Mouse (Mus musculus): ENCODE data around the gene BC049762. TPM values are rescaled to one million over a fixed set of nuclear protein-coding genes. Genes with fewer than 3 reads are reported as not detected.

Gene BC049762
- polyA plus RNA-seq (2012; rRNA removed): 279 and 291 TPM in 2 replicates

DNA sequence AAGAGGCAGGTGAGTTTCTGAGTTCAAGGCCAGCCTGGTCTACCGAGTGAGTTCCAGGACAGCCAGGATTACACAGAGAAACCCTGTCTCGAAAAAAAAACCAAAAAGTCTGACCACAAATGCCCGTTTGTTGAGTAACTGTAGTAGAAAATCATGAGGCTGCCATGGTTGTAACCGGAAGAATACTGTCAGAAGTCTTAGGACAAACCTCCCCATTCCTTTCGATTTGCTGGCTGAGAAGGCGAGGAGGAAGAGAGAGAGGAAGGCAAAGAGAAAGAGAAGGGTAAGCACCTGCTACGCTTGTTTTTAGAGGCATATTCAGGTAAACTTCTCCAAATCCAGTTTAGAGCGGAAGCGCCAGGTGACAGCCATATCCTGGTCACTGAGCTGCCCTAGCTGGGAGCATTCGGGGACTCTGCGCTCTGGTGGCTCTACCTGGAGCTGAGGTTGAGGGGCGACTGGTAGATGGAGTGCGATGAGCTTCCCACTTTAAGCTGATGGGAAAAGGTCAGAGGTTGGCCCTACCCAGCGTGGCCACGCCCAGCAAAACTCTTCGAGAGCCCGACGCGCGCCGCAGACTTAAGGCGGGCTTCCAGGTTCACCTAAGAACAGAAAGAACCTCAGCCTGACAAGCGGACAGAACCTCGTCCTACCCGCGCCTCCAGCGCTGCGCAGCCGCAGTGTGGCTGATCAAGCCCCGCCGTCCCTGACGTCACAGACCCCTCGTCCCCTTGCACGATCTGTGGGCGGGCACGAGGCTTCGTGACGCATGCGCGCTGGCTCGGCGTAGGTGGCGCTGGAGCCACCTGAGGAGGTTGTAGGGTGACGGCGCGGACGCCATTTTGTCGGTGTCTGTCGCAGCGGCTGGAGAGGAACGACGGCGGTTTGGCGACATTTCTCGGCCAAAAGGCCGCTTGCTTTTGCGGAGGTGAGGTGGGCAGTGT lies at the start of gene BC049762:
BC049762 (minus strand) TSS at position 705 of the 944 bp plus-strand sequence.
- H3K4me1 ChIP-seq (ENCODE audit: control insufficient read depth, insufficient read depth, low read length): peaks cover 4% of the 10 kb centered on the region

DNA sequence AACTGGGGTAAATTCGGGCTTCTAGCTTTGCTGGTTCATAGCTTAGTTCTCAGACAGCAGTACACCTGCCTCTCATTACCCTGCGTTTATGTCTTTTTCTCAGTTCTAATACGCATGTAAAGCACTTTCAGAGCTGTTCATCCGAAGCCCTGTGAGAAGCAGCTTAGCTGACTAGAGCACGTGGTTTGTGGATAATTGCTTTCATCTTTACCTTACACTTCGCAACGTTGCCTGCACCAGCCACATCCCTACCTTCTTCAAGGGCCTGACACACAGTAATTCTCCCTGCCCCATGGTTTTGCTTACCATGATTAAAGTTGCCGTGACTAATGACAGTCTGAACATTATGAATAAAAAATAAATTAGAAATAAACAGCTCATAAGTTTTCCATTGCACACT lies 49.0 kb upstream of the BC049762 start:
- Histone ChIP-seq H3K4me3 (ENCODE audit: control insufficient read depth, low read depth, low read length) (no peak overlapping the region), H3K27me3 (ENCODE audit: control insufficient read depth, insufficient read depth, low read length) (no peaks in the 10 kb centered on the region), H3K4me1 (ENCODE audit: control insufficient read depth, insufficient read depth, low read length) (no peaks in the 10 kb centered on the region), H3K27ac (ENCODE audit: control insufficient read depth, insufficient read depth, low read depth, low read length) (no peak overlapping the region), H3K36me3 (ENCODE audit: control insufficient read depth, insufficient read depth, low read length) (no peaks in the 10 kb centered on the region)
- no peak for TF ChIP-seq CTCF (IDR thresholded peaks at IDR 0.05; ENCODE audit: control insufficient read depth, insufficient read depth, insufficient replicate concordance, low read depth, low read length)
- TF ChIP-seq POLR2A (IDR thresholded peaks at IDR 0.05; ENCODE audit: control insufficient read depth, low read depth, low read length): no peak

More for the DNA sequence above, at the start of gene BC049762:
- Histone ChIP-seq H3K27ac (ENCODE audit: control insufficient read depth, insufficient read depth, low read depth, low read length) (peak within 1 kb of the TSS; percentile 98), H3K36me3 (ENCODE audit: control insufficient read depth, insufficient read depth, low read length) (peaks cover 1% of the 10 kb centered on the region; the same call in 1 of the 2 replicates), H3K27me3 (ENCODE audit: control insufficient read depth, insufficient read depth, low read length) (no peaks in the 10 kb centered on the region), H3K4me3 (ENCODE audit: control insufficient read depth, low read depth, low read length) (peak within 1 kb of the TSS; percentile 97)
- TF ChIP-seq POLR2A (IDR thresholded peaks at IDR 0.05; ENCODE audit: control insufficient read depth, low read depth, low read length) (peak; percentile 100), CTCF (IDR thresholded peaks at IDR 0.05; ENCODE audit: control insufficient read depth, insufficient read depth, insufficient replicate concordance, low read depth, low read length) (peak; percentile 31; the same call in 1 of the 2 replicates)

DNA sequence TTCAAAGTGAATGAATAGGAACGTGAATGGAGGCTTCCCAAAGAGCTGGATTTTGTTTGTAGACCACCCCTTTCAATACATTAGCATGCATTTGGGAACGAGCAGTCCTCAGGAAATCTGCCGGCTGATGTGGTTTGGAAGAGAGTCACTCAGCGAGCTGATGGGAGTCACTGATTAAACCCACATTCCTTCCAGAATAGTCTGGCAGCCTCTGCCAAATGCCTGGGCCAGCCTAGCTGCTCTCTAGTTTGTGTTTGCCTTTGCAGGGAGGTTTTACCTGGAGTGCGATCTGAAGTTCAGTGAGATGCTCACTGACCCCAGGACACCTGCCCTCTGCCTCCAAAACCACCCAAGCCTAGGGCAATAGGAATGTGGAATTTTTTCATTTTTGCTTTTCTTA lies 45.5 kb upstream of the BC049762 start:
- TF ChIP-seq CTCF (IDR thresholded peaks at IDR 0.05; ENCODE audit: control insufficient read depth, insufficient read depth, insufficient replicate concordance, low read depth, low read length): no peak
- TF ChIP-seq POLR2A (IDR thresholded peaks at IDR 0.05; ENCODE audit: control insufficient read depth, low read depth, low read length): no peak
- no peak overlapping the region for H3K27ac ChIP-seq (ENCODE audit: control insufficient read depth, insufficient read depth, low read depth, low read length)
- no peaks in the 10 kb centered on the region for H3K36me3 ChIP-seq (ENCODE audit: control insufficient read depth, insufficient read depth, low read length)
- H3K4me1 ChIP-seq (ENCODE audit: control insufficient read depth, insufficient read depth, low read length): no peaks in the 10 kb centered on the region
- no peak overlapping the region for H3K4me3 ChIP-seq (ENCODE audit: control insufficient read depth, low read depth, low read length)
- no peaks in the 10 kb centered on the region for H3K27me3 ChIP-seq (ENCODE audit: control insufficient read depth, insufficient read depth, low read length)

DNA sequence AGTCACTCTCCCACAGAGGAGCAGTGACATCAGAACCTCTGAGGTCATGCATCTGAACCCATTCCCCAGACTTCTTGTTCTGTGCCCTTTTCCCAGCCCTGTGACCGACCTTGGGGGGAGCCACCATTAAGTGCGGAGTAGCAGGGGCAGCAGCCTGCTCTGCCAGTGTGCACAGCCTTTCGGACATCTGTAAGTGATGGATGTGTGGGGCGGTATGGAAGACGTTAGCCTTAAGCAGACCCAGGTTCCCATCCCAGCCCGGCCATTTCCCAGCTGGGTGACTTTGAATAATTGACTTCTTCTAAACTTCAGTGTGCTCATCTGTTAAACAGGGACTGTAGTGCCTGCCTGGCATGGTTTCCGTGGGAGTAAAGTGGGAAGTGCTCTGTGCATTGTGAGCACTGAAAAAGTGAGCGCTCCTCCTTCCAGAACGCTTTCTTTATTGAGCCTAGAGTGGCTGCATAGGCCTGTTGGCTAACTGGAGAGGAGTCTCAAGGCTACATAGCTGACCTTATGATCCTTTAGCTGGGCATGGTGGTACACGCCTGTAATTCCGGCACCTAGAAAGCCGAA lies 41.2 kb upstream of the BC049762 start:
- TF ChIP-seq POLR2A (IDR thresholded peaks at IDR 0.05; ENCODE audit: control insufficient read depth, low read depth, low read length) (no peak), CTCF (IDR thresholded peaks at IDR 0.05; ENCODE audit: control insufficient read depth, insufficient read depth, insufficient replicate concordance, low read depth, low read length) (no peak)
- no peak overlapping the region for H3K4me3 ChIP-seq (ENCODE audit: control insufficient read depth, low read depth, low read length)
- H3K27ac ChIP-seq (ENCODE audit: control insufficient read depth, insufficient read depth, low read depth, low read length): no peak overlapping the region
- no peaks in the 10 kb centered on the region for H3K4me1 ChIP-seq (ENCODE audit: control insufficient read depth, insufficient read depth, low read length)
- no peaks in the 10 kb centered on the region for H3K36me3 ChIP-seq (ENCODE audit: control insufficient read depth, insufficient read depth, low read length)
- no peaks in the 10 kb centered on the region for H3K27me3 ChIP-seq (ENCODE audit: control insufficient read depth, insufficient read depth, low read length)

DNA sequence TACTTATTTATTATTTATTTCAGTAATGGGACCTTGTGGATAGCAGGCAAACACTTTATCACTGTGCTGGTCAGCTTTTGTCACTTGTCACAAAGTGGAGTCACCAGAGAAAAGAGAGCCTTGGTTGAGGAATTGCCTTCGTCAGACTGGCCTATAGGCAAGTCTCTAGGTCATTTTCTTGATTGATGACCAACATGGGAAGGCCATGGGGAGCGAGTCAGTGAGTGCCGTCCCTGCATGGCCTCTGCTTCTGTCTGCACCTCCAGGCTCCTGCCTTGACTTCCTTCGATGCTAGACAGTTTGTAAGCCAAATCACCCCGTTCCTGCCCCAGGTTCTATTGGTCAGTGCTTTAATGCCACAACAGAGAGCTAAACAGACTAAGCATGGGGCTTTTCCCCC lies 39.5 kb upstream of the BC049762 start:
- H3K27ac ChIP-seq (ENCODE audit: control insufficient read depth, insufficient read depth, low read depth, low read length): no peak overlapping the region
- no peaks in the 10 kb centered on the region for H3K36me3 ChIP-seq (ENCODE audit: control insufficient read depth, insufficient read depth, low read length)
- H3K4me1 ChIP-seq (ENCODE audit: control insufficient read depth, insufficient read depth, low read length): no peaks in the 10 kb centered on the region
- TF ChIP-seq CTCF (IDR thresholded peaks at IDR 0.05; ENCODE audit: control insufficient read depth, insufficient read depth, insufficient replicate concordance, low read depth, low read length) (no peak), POLR2A (IDR thresholded peaks at IDR 0.05; ENCODE audit: control insufficient read depth, low read depth, low read length) (no peak)
- no peaks in the 10 kb centered on the region for H3K27me3 ChIP-seq (ENCODE audit: control insufficient read depth, insufficient read depth, low read length)
- H3K4me3 ChIP-seq (ENCODE audit: control insufficient read depth, low read depth, low read length): no peak overlapping the region

DNA sequence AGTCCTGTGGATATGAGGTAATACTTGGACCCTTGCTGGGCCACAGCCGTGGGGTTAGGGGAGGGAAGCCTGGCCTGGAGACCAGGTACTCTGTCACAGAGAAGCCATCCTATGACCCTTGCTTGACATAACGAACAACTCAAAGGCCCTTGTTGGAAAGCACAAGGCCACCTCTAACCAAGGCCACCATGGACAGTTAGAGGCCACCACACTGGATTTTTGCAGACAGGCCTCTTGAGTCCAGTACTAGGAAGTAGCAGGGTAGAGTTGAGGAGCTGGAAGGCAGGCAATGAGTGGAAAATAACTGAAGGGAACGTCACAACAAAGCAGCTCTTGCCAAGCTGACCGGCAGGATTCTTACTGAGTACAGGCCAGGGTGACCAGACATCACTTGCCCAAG lies 35.8 kb upstream of the BC049762 start:
- Histone ChIP-seq H3K36me3 (ENCODE audit: control insufficient read depth, insufficient read depth, low read length) (no peaks in the 10 kb centered on the region), H3K4me3 (ENCODE audit: control insufficient read depth, low read depth, low read length) (no peak overlapping the region), H3K4me1 (ENCODE audit: control insufficient read depth, insufficient read depth, low read length) (no peaks in the 10 kb centered on the region), H3K27ac (ENCODE audit: control insufficient read depth, insufficient read depth, low read depth, low read length) (no peak overlapping the region), H3K27me3 (ENCODE audit: control insufficient read depth, insufficient read depth, low read length) (no peaks in the 10 kb centered on the region)
- TF ChIP-seq CTCF (IDR thresholded peaks at IDR 0.05; ENCODE audit: control insufficient read depth, insufficient read depth, insufficient replicate concordance, low read depth, low read length): no peak
- no peak for TF ChIP-seq POLR2A (IDR thresholded peaks at IDR 0.05; ENCODE audit: control insufficient read depth, low read depth, low read length)

DNA sequence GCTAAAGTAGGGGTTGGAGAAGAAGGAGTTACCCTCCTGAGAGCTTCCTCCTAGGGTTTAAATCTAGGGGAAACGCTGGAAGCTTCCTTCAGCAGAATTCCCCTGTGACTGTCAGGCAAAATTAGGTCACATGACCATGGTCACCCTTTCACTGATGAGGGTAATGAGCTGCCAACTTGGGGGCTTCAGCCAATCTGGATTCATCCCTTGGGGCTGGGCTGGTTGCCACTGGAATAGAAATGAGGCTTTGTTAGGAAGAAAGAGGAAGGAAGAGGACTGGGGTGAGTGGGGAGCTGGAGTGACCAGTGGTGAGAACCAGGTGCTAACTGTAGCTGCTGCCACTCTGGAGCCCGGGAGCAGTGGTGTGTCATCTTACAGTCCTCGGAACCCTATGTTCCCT lies 32.9 kb upstream of the BC049762 start:
- Histone ChIP-seq H3K36me3 (ENCODE audit: control insufficient read depth, insufficient read depth, low read length) (no peaks in the 10 kb centered on the region), H3K4me1 (ENCODE audit: control insufficient read depth, insufficient read depth, low read length) (no peaks in the 10 kb centered on the region), H3K27ac (ENCODE audit: control insufficient read depth, insufficient read depth, low read depth, low read length) (no peak overlapping the region), H3K4me3 (ENCODE audit: control insufficient read depth, low read depth, low read length) (no peak overlapping the region), H3K27me3 (ENCODE audit: control insufficient read depth, insufficient read depth, low read length) (no peaks in the 10 kb centered on the region)
- no peak for TF ChIP-seq CTCF (IDR thresholded peaks at IDR 0.05; ENCODE audit: control insufficient read depth, insufficient read depth, insufficient replicate concordance, low read depth, low read length)
- TF ChIP-seq POLR2A (IDR thresholded peaks at IDR 0.05; ENCODE audit: control insufficient read depth, low read depth, low read length): no peak

Data from testis, adult 2 months (tissue).